Mouse (Mus musculus) liver, adult 2 months (tissue): ENCODE results near the gene Aida.

Experiments used
- CTCF ChIP-seq: fragments of 200-500 bp; IDR thresholded peaks from 2 replicates; pipeline ENCODE4 v1.5.1; 2011; ENCODE audit warnings: low read depth, low read length, control low read depth
- POLR2A ChIP-seq: fragments of 200-500 bp; IDR thresholded peaks from 2 replicates; pipeline ENCODE4 v1.6.1; 2011; ENCODE audit warnings: low read length, control low read depth; ENCODE audit not compliant: insufficient read depth; ENCODE audit errors: extremely low read depth

GRCm38 (mm10) chr1:183267666-183268065, 28.7 kb upstream of the Aida start:
- TF ChIP-seq CTCF (no peak), POLR2A (no peak)
